In the genomic region with DNA sequence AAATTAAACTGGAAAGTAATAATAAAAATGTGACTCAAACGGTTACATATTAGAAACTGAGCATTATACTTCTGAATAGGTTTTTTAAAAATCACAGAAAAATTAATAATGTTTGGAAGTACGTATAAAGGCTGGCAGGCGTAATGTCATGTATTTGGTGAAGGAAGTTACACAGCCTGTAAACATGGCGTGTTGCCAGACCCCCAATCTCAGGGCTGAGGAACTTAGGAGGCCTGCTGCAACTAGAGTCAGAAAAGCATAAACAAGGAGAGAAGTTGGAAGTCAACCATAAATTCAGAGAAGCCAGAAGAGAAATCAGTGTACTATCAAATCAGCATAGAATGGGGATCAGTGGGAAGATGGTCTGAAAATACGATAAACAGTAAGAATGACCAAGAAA, we compare ENCODE assay signal across 28 mouse cellular contexts. TPM values are rescaled to one million over a fixed set of nuclear protein-coding genes. Genes with fewer than 3 reads are reported as not detected.
DNase-seq lines count a peak whose midpoint lies in the region; ATAC-seq lines count a peak whose summit lies in the region.
"Had no signal": no experiment of that assay in that cellular context is flagged by ENCODE, and none has a peak within 500 bp of the region (broad histone marks: within the 10 kb centered on the region; RNA-seq: fewer than 3 reads in every experiment).

No protein-coding gene starts in this region.

- H3K4me1 ChIP-seq in midbrain, embryonic 13.5 days (replicated peaks): no peaks in the 10 kb centered on the region
- H3K4me1 ChIP-seq: embryonic facial prominence, embryonic 15.5 days; forebrain, embryonic 12.5 days; hindbrain, embryonic 12.5 days; stomach, embryonic 15.5 days had no signal

- no peak overlapping the region for H3K27ac ChIP-seq in midbrain, embryonic 13.5 days
- H3K27ac ChIP-seq: embryonic facial prominence, embryonic 15.5 days; forebrain, embryonic 12.5 days; hindbrain, embryonic 12.5 days; hindbrain, postnatal 0 days; layer of hippocampus, adult 2 months; liver, embryonic 14.5 days; stomach, embryonic 15.5 days had no signal

- no peak overlapping the region for H3K4me2 ChIP-seq in midbrain, embryonic 13.5 days (replicated peaks)
- H3K4me2 ChIP-seq: embryonic facial prominence, embryonic 15.5 days; forebrain, embryonic 12.5 days; hindbrain, embryonic 12.5 days; stomach, embryonic 15.5 days had no signal

- peaks cover 44% of the 10 kb centered on the region for H3K36me3 ChIP-seq in midbrain, embryonic 13.5 days

- no peaks in the 10 kb centered on the region for H3K27me3 ChIP-seq in midbrain, embryonic 13.5 days
- H3K27me3 ChIP-seq: embryonic facial prominence, embryonic 15.5 days; forebrain, embryonic 12.5 days; hindbrain, embryonic 12.5 days; stomach, embryonic 15.5 days had no signal

- no peak overlapping the region for H3K4me3 ChIP-seq in midbrain, embryonic 13.5 days (replicated peaks)
- H3K4me3 ChIP-seq: embryonic facial prominence, embryonic 15.5 days; forebrain, embryonic 12.5 days; hindbrain, embryonic 12.5 days; layer of hippocampus, adult 2 months; stomach, embryonic 15.5 days had no signal

- no peaks in the 10 kb centered on the region for H3K9me3 ChIP-seq in midbrain, embryonic 13.5 days
- H3K9me3 ChIP-seq: stomach, embryonic 15.5 days had no signal

- 97% methylated on average over 5 of the region's 5 CpGs for WGBS in midbrain, embryonic 13.5 days

- peak; percentile 37 for DNase-seq in kidney, postnatal 10 days
- no peak for DNase-seq in kidney, postnatal 14 days
- peak; percentile 19 for DNase-seq in ovary, adult 18-20 months (ENCODE audit: low spot score)
- DNase-seq in ovary, postnatal 14 days (ENCODE audit: low spot score): no peak
- DNase-seq in lung, postnatal 10 days: peak; percentile 73
- DNase-seq: adrenal gland, adult 2 months; adrenal gland, postnatal 36 days; cerebellum, adult 18-20 months; cerebellum, postnatal 10 days; forebrain, postnatal 0 days; heart, postnatal 14 days; kidney, adult 11 months; kidney, postnatal 36 days had no signal

- H3K9ac ChIP-seq in midbrain, embryonic 13.5 days (replicated peaks): no peak overlapping the region
- H3K9ac ChIP-seq: embryonic facial prominence, embryonic 15.5 days; forebrain, embryonic 12.5 days; forebrain, postnatal 0 days; hindbrain, embryonic 12.5 days; liver, embryonic 14.5 days; stomach, embryonic 15.5 days had no signal

- ATAC-seq in inflammation-experienced regulatory T-cells, adult 6 months: no peak
- ATAC-seq in midbrain, embryonic 13.5 days: no peak
- ATAC-seq: CD4-positive, CD25-positive, alpha-beta regulatory T cell, adult 4 months; forebrain, postnatal 0 days; hindbrain, postnatal 0 days; midbrain, embryonic 16.5 days had no signal

RNA-seq across cellular contexts. Expression of a gene that starts 14.7 kb away (rescaled TPM):
- not detected for polyA plus RNA-seq in inflammation-experienced regulatory T-cells, adult 6 months (2017; shearing (Covaris generic))
- 0.16 and 0.17 TPM in 2 replicates for polyA plus RNA-seq in midbrain, embryonic 13.5 days (2015; fragmentation: Nextera tagmentation; extraction: Ambion mirVana)
- polyA plus RNA-seq: CD4-positive, CD25-positive, alpha-beta regulatory T cell, adult 4 months; heart, embryonic 14.5 days; kidney, embryonic 14.5 days; neural tube, embryonic 11.5 days; small intestine, adult 2 months had no signal

Comparison
In these comparisons a context has a peak if more than half of its experiments do, and no peak if none do; other contexts are left out.
1. DNase-seq: peak in kidney, postnatal 10 days (single experiment), ovary, adult 18-20 months (single experiment) and lung, postnatal 10 days (single experiment); none in kidney, postnatal 14 days (single experiment) and ovary, postnatal 14 days (single experiment).